Mouse (Mus musculus) heart, postnatal 0 days (tissue): ENCODE measurements at regions not wholly inside any gene's neighbourhood (a gene's known extent, or its start where the extent isn't known, plus 50 kb on each side); places are given as distances from the start of the nearest gene placed in this dataset.

Experiments used
- CTCF ChIP-seq: IDR thresholded peaks from 2 replicates; pipeline ENCODE4 v1.5.1; 2016; ENCODE audit warnings: antibody characterized with exemption, control low read depth, low read depth
- EP300 ChIP-seq: IDR thresholded peaks from 2 replicates; pipeline ENCODE4 v1.6.1; 2016; ENCODE audit warnings: antibody characterized with exemption, low read depth

DNA sequence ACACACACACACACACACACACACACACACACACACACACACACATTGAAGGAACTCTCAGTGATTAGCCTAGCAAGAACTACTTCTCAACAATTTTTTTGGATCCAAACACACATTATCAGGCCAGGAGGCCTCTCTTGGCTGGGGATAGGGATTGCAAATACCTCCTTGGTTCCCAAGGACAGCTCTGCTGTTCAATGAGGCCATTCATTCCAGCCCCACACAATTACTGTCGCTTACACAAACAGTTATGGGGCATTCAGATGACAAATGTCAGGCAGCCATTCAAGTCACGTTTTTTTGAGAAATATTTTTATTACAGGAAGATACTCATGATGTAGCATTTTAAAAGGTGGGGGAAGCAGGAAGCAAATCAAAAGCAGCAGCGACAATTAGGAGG, 540.1 kb downstream of the Dhx35 start:
- no peak for TF ChIP-seq CTCF
- no peak for TF ChIP-seq EP300
